In genomic region chr15:97721008-97721701, GRCm38 (mm10) we compare ENCODE assay signal across 13 mouse cellular contexts. TPM values are rescaled to one million over a fixed set of nuclear protein-coding genes. Genes with fewer than 3 reads are reported as not detected.
DNase-seq lines count a peak whose midpoint lies in the region; ATAC-seq lines count a peak whose summit lies in the region.
"Had no signal": no experiment of that assay in that cellular context is flagged by ENCODE, and none has a peak within 500 bp of the region (broad histone marks: within the 10 kb centered on the region; RNA-seq: fewer than 3 reads in every experiment).

No protein-coding gene starts in this region.

- H3K4me1 ChIP-seq in heart, embryonic 13.5 days: peaks cover 23% of the 10 kb centered on the region
- no peaks in the 10 kb centered on the region for H3K4me1 ChIP-seq in forebrain, embryonic 12.5 days

- no peak overlapping the region for H3K4me3 ChIP-seq in heart, embryonic 13.5 days
- H3K4me3 ChIP-seq in forebrain, embryonic 12.5 days (replicated peaks): no peak overlapping the region

- DNase-seq in heart, postnatal 14 days: no peak
- DNase-seq in 416B (ENCODE audit: low read depth): peak; percentile 92
- DNase-seq in frontal cortex, postnatal 36 days (ENCODE audit: low spot score in 2 of 2): no peak
- DNase-seq: cerebellum, adult 18-20 months; heart, postnatal 36 days; midbrain, embryonic 14.5 days had no signal

- peak overlapping the region; percentile 63; the same call in 1 of the 2 replicates for H3K27ac ChIP-seq in heart, embryonic 13.5 days (replicated peaks)
- H3K27ac ChIP-seq in forebrain, embryonic 12.5 days: no peak overlapping the region
- H3K27ac ChIP-seq: stomach, postnatal 0 days had no signal

- no peak for ATAC-seq in heart, embryonic 13.5 days (ENCODE audit: extremely low read depth, insufficient number of reproducible peaks, low FRiP score, low TSS enrichment)
- ATAC-seq in common myeloid progenitor, adult 5-6 weeks (replicated peaks; ENCODE audit: low read depth, poor library complexity, severe bottlenecking): peak; percentile 77
- ATAC-seq in megakaryocyte, adult 5-6 weeks (ENCODE audit: poor library complexity, severe bottlenecking): peak; percentile 14; the same call in 1 of the 2 replicates
- ATAC-seq in forebrain, embryonic 12.5 days (ENCODE audit: low FRiP score): no peak
- no peak for ATAC-seq in erythroid progenitor cell, adult 5-6 weeks (replicated peaks; ENCODE audit: low FRiP score, poor library complexity, severe bottlenecking)
- ATAC-seq: activated CD4-positive, CD25-positive, alpha-beta regulatory T cell, adult 4 months had no signal

- H3K27me3 ChIP-seq in heart, embryonic 13.5 days (replicated peaks): peaks cover 3% of the 10 kb centered on the region; the same call in 1 of the 2 replicates
- H3K27me3 ChIP-seq in forebrain, embryonic 12.5 days: no peaks in the 10 kb centered on the region

- no peak overlapping the region for H3K4me2 ChIP-seq in heart, embryonic 13.5 days
- H3K4me2 ChIP-seq in forebrain, embryonic 12.5 days: no peak overlapping the region

- H3K9me3 ChIP-seq in heart, embryonic 13.5 days: no peaks in the 10 kb centered on the region
- no peaks in the 10 kb centered on the region for H3K9me3 ChIP-seq in forebrain, embryonic 12.5 days

- WGBS in heart, embryonic 13.5 days: 73% methylated on average over 15 of the region's 15 CpGs
- WGBS in forebrain, embryonic 12.5 days: 81% methylated on average over 15 of the region's 15 CpGs

- intact Hi-C loops in heart, postnatal 14 days (cut with DNase I): no loop called here

- no peak overlapping the region for H3K9ac ChIP-seq in heart, embryonic 13.5 days
- H3K9ac ChIP-seq in forebrain, embryonic 12.5 days: no peak overlapping the region

- no peaks in the 10 kb centered on the region for H3K36me3 ChIP-seq in heart, embryonic 13.5 days
- no peaks in the 10 kb centered on the region for H3K36me3 ChIP-seq in forebrain, embryonic 12.5 days (replicated peaks)

RNA-seq across cellular contexts. Expression of gene Endou, which starts 10.0 kb away (rescaled TPM):
- 0.23 and 0.45 TPM in 2 replicates for polyA plus RNA-seq in heart, embryonic 13.5 days (2015; fragmentation: Nextera tagmentation; extraction: Ambion mirVana)
- total RNA-seq in heart, postnatal 14 days (2021): 1 to 10 TPM; 1.8 to 4.9 TPM
- 0.49 and 2.3 TPM in 2 replicates for total RNA-seq in common myeloid progenitor, adult 5-6 weeks (2017)
- total RNA-seq in megakaryocyte, adult 5-6 weeks (2015): 0.21 TPM in 1 of 2 replicates, not detected in the other
- 0.40 and 0.81 TPM in 2 replicates for total RNA-seq in megakaryocyte, adult 5-6 weeks (2017)
- 0.10 and 0.33 TPM in 2 replicates for polyA plus RNA-seq in forebrain, embryonic 12.5 days (2016; fragmentation: Nextera tagmentation; extraction: Ambion mirVana)
- total RNA-seq in erythroid progenitor cell, adult 5-6 weeks (2015; ENCODE audit: low replicate concordance): 3.8 TPM in 1 of 2 replicates, not detected in the other
- total RNA-seq in erythroid progenitor cell, adult 5-6 weeks (2017; ENCODE audit: low replicate concordance): not detected in 2 replicates

RNA-seq across cellular contexts. Expression of gene Rpap3, which starts 15.5 kb away (rescaled TPM):
- polyA plus RNA-seq in heart, embryonic 13.5 days (2015; fragmentation: Nextera tagmentation; extraction: Ambion mirVana): 17.9 and 18.5 TPM in 2 replicates
- total RNA-seq in heart, postnatal 14 days (2021): 10 to 100 TPM; 11.5 to 12.4 TPM
- 46.8 and 49.2 TPM in 2 replicates for total RNA-seq in common myeloid progenitor, adult 5-6 weeks (2017)
- 6.8 and 7.9 TPM in 2 replicates for total RNA-seq in megakaryocyte, adult 5-6 weeks (2015)
- total RNA-seq in megakaryocyte, adult 5-6 weeks (2017): 10.8 and 12.8 TPM in 2 replicates
- 42.2 and 42.6 TPM in 2 replicates for polyA plus RNA-seq in forebrain, embryonic 12.5 days (2016; fragmentation: Nextera tagmentation; extraction: Ambion mirVana)
- total RNA-seq in erythroid progenitor cell, adult 5-6 weeks (2015; ENCODE audit: low replicate concordance): 4.2 and 5.0 TPM in 2 replicates
- 6.4 and 6.6 TPM in 2 replicates for total RNA-seq in erythroid progenitor cell, adult 5-6 weeks (2017; ENCODE audit: low replicate concordance)

RNA-seq across cellular contexts. Expression of gene Rapgef3, which starts 46.6 kb away (rescaled TPM):
- polyA plus RNA-seq in heart, embryonic 13.5 days (2015; fragmentation: Nextera tagmentation; extraction: Ambion mirVana): 22.1 and 25.4 TPM in 2 replicates
- total RNA-seq in heart, postnatal 14 days (2021): 10 to 100 TPM; 32.7 to 34.3 TPM
- 6.1 and 7.5 TPM in 2 replicates for total RNA-seq in common myeloid progenitor, adult 5-6 weeks (2017)
- 0.02 TPM in 1 of 2 replicates, not detected in the other for total RNA-seq in megakaryocyte, adult 5-6 weeks (2015)
- total RNA-seq in megakaryocyte, adult 5-6 weeks (2017): 1.2 and 1.4 TPM in 2 replicates
- 6.2 and 6.3 TPM in 2 replicates for polyA plus RNA-seq in forebrain, embryonic 12.5 days (2016; fragmentation: Nextera tagmentation; extraction: Ambion mirVana)
- total RNA-seq in erythroid progenitor cell, adult 5-6 weeks (2015; ENCODE audit: low replicate concordance): not detected in 2 replicates
- 3.9 TPM in 1 of 2 replicates, not detected in the other for total RNA-seq in erythroid progenitor cell, adult 5-6 weeks (2017; ENCODE audit: low replicate concordance)
- polyA plus RNA-seq: activated CD4-positive, CD25-positive, alpha-beta regulatory T cell, adult 4 months had no signal

RNA-seq across cellular contexts. Expression of gene Slc48a1, which starts 57.2 kb away (rescaled TPM):
- polyA plus RNA-seq in heart, embryonic 13.5 days (2015; fragmentation: Nextera tagmentation; extraction: Ambion mirVana): 70.2 and 70.8 TPM in 2 replicates
- total RNA-seq in heart, postnatal 14 days (2021): 10 to 100 TPM; 78.3 to 78.9 TPM
- 55.3 and 57.2 TPM in 2 replicates for total RNA-seq in common myeloid progenitor, adult 5-6 weeks (2017)
- 42.3 and 47.1 TPM in 2 replicates for total RNA-seq in megakaryocyte, adult 5-6 weeks (2015)
- total RNA-seq in megakaryocyte, adult 5-6 weeks (2017): 33.1 and 33.5 TPM in 2 replicates
- 36.6 and 38.1 TPM in 2 replicates for polyA plus RNA-seq in forebrain, embryonic 12.5 days (2016; fragmentation: Nextera tagmentation; extraction: Ambion mirVana)
- total RNA-seq in erythroid progenitor cell, adult 5-6 weeks (2015; ENCODE audit: low replicate concordance): 122 and 124 TPM in 2 replicates
- total RNA-seq in erythroid progenitor cell, adult 5-6 weeks (2017; ENCODE audit: low replicate concordance): 74.2 and 96.2 TPM in 2 replicates

Comparison
In these comparisons a context has a peak if more than half of its experiments do, and no peak if none do; other contexts are left out.
1. ATAC-seq: peak in common myeloid progenitor, adult 5-6 weeks (single experiment) and megakaryocyte, adult 5-6 weeks (single experiment); none in heart, embryonic 13.5 days (single experiment), forebrain, embryonic 12.5 days (single experiment) and erythroid progenitor cell, adult 5-6 weeks (single experiment).